Mouse (Mus musculus): ENCODE results near the gene Snx10. TPM values are rescaled to one million over a fixed set of nuclear protein-coding genes. Genes with fewer than 3 reads are reported as not detected.
"Not testable (repeated sequence)": the region's sequence is repeated elsewhere in the genome, so short reads cannot be mapped to it uniquely, and the experiment has no call there.

Gene Snx10
- total RNA-seq (2021) = 1 to 10 TPM; 4.9 to 5.0 TPM
- long read RNA-seq, experiment 1, transcript Snx10-201 (7 exons, 2,480 nt) = major isoform, 12 of 15 reads
- long read RNA-seq, experiment 1, partial matches to known transcripts = 0 of 15 reads
- long read RNA-seq, experiment 1, other reads (novel, unspliced or antisense) = 2 of 15 reads
- long read RNA-seq, experiment 2, transcript Snx10-201 (7 exons, 2,480 nt) = major isoform, 8 of 15 reads
- long read RNA-seq, experiment 2, partial matches to known transcripts = 2 of 15 reads
- long read RNA-seq, experiment 2, other reads (novel, unspliced or antisense) = 3 of 15 reads

DNA sequence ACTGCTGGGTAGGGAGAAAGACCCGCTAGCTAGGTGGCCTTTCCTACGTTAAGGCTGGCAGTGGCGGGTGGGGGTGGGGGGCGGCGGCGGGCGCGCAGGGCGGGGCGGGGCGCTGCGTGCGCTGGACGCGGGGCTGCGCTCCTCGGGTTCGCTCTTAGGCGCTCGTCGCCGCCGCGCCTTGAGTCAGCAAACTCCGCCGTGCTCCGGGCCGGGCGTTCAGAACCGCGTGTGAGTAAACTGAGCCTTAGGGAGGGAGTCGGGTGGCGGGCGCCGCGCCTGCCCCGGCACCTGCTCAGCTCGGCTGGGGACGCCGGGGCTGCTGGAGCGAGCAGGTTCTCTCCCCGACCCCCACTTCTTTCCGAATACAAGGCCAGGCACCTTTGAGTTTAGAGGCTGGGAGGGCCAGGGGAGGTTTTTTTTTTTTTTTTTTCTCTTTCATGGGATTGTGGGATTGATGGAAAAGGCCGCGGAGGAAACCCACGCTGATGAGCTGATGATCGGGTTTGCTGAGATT lies at the start of gene Snx10:
TSS of gene Snx10 (plus strand) at position 95 of the 514 bp plus-strand sequence.
- DNase-seq (ENCODE audit: low spot score in 2 of 2) = peak; percentile 30 to 43

- no peak for DNase-seq (ENCODE audit: low spot score in 2 of 2)
Measured at GRCm38 (mm10) chr6:51479136-51479731, 44.5 kb upstream of the Snx10 start.

DNA sequence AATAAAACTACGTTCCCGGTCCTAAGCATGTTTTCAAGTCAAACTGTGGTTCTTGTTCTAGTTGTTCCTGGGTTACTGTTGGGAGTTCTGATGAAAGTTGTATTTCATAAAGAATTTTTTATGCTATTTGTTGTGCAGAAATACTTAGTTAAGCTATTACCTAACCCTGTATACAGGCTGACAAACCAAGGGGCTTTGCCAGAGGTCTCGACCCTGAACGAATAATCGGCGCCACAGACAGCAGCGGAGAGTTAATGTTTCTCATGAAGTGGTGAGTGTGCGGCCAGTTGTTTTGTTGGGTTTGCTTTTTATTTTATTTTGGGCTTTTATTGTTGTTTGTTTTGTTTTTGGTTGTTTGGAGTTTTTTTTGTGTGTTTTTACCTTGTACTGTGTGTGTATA lies 42.2 kb upstream of the Snx10 start:
- DNase-seq (ENCODE audit: low spot score in 2 of 2) = no peak

DNA sequence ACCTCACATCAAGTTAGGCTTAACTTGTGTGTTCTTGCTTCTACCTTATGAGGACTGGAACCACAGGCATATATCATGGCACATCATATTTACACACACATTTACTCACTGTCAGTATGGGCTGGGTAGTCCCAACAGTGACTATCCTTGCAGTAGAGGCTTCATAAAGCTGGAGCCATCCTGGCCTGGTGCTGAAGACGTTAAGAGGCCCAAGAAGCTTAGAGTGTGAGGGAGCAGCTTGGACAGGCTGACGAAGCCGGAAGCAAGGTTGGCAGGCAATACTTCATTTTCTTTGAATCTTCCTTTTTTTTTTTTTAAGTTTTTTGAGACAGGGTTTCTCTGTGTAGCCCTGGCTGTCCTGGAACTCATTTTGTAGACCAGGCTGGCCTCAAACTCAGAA lies 39.8 kb upstream of the Snx10 start:
- DNase-seq (ENCODE audit: low spot score in 2 of 2) = no peak

DNA sequence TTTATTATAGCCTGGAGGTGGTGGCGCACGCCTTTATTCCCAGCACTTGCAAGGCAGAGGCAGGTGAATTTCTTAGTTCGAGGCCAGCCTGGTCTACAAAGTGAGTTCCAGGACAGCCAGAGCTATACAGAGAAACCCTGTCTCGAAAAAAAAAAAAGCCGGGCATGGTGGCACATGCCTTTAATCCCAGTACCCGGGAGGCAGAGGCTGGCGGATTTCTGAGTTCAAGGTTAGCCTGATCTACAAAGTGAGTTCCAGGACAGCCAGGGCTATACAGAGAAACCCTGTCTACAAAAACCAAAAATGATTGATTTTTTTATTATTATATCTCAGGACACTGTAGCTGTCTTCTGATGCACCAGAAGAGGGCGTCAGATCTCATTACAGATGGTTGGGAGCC lies 39.1 kb upstream of the Snx10 start:
- not testable (repeated sequence) for DNase-seq (ENCODE audit: low spot score in 2 of 2)

DNA sequence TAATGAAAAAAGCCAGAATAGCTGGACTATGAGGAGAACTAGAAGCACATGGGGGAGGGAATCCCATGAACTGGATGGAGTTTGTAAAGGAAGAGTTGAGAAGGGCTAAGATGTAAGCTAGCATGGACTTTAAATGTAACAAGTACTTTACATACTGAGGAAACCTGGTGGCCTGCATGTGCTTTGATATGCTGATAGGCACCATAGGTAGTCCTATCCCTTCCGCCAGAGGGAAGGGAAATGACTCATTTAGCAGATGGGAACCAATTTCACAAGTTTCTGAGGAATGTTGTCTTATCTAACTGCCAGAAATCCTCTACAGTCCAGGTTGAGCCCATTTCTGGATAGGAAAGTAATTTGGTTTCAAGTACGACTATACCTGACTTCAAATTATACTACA lies 38.1 kb upstream of the Snx10 start:
- no peak for DNase-seq (ENCODE audit: low spot score in 2 of 2)

DNA sequence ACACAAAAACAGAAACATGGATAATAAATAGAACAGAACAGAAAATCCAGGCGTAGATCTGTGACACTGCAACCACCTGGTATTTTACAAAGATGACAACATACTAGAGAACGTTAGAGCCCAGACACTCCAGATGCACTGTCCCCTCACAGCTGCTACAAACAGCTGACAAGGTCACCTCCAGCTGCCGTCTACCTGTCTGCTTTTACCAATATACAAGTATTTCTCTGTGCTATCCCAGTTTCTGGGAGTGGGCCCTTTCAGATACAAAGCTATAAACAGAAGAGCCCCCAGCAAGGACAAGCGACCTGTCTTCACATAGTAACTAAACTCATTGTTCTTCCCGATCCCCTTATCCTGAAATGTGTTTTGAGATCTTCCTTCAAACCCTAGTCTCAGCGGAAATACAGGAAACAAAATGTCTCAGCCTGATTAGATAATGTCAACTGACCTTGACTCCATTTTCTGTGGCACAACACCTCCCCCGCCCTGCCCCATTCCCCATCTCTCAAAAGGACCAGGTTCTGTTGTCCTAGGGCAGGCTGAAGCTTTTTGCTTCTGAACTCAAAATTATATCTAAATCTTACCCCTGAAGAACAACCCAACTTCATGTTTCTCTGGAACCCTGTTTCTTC lies 37.5 kb upstream of the Snx10 start:
- DNase-seq (ENCODE audit: low spot score in 2 of 2) = no peak

GRCm38 (mm10) chr6:51486731-51487130 lies 37.0 kb upstream of the Snx10 start:
- DNase-seq (ENCODE audit: low spot score in 2 of 2) = no peak

DNA sequence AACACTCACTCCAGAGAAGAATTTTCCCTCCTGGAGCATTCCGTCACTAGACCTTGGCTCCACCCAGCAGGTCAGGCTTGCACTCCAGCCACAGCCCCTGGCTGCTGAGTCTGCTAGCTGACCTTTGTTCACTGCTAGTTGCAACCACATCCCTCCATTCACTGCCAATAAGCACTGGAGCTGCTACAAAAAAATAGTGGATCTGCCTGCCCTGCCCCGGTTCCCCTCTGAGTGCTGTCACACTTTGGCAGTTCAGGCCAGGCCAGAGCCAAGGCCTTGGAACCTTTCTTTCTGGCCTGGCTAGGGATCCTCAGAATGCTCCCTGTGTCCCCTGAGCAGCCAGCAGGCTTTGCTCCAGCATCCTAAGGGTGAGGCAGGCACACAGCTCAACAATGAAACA lies 33.9 kb upstream of the Snx10 start:
- DNase-seq (ENCODE audit: low spot score in 2 of 2) = peak; percentile 20 to 34

DNA sequence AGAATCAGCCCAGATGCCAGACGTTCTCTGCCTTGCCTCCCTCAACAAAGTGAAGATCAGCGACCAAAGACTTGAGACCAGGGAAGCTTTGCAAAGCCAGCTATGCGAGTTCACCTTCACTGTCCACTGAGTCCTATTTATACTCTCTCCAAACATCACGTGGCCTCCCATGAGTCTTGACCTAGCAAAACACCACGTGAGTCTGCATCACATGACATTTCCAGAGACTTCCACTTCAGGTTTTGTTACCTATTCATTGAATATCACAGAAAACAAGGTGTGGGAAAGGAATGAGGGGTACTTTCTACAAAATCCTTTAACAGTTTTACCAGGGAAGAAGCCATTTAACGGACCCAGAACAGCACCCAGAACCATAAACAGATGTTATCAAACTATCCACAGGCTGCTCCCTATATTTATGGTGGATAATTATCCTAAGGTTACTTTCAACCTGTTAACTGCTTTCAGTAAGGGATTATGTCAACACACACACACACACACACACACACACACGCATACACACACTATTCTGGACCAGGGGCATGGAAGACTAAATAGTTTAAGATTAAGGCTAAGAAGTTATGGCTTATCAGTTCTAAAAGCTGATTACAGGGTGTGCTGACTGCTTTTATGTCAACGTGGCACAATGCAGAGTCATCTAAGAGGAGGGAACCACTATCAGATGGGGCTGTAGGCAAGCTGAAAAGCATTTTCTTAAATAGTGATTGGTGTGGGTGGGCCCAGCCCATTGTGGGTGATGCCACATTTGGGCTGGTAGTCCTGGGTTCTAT lies 26.2 kb upstream of the Snx10 start:
- no peak for DNase-seq (ENCODE audit: low spot score in 2 of 2)

- DNase-seq (ENCODE audit: low spot score in 2 of 2) = no peak
Measured at GRCm38 (mm10) chr6:51505671-51506070, 18.0 kb upstream of the Snx10 start.

GRCm38 (mm10) chr6:51507556-51507955 lies 16.1 kb upstream of the Snx10 start:
- no peak for DNase-seq (ENCODE audit: low spot score in 2 of 2)

GRCm38 (mm10) chr6:51508750-51509648 lies 14.7 kb upstream of the Snx10 start:
- peak; percentile 47 to 74 for DNase-seq (ENCODE audit: low spot score in 2 of 2)

GRCm38 (mm10) chr6:51510094-51510493 lies 13.6 kb upstream of the Snx10 start:
- peak; percentile 22 to 52 for DNase-seq (ENCODE audit: low spot score in 2 of 2)

DNA sequence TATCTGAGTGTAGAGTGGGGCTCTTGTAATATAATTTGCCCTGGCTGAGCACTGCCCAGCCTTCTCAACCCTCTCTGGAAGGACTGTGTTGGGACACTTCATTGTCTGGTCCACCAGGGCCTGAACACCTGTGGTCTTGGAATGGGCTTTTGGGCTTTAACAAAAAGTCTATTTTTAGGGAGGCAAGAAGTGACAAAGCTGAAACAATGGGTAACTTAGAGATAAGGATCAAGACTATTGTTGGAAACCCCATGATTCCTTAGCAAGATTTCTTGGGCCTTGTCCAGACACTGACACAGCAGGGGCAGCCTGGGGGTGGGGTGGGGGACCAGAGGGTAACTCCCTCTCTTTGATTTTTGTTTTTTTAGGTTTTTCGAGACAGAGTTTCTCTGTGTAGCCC lies 12.8 kb upstream of the Snx10 start:
- no peak for DNase-seq (ENCODE audit: low spot score in 2 of 2)

DNA sequence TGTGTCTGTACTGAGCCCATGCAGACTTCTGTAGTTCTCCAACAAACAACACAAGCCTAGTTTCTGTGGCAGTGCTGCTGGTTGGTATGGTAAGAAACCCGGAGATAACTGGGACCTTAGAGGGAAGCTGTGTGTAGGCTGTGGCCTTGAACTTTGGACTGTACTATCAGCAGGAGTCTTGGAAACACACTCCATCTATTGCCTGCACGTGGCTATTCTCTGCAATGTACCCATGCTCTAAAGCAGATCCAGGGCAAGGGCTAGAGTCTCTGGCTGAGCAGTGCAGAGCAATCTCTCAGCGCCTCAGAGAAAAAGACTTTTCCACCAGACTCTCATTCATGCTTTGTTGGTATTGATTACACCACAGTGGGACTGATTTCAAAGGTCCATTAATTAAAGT lies 10.0 kb upstream of the Snx10 start:
- DNase-seq (ENCODE audit: low spot score in 2 of 2) = no peak

DNA sequence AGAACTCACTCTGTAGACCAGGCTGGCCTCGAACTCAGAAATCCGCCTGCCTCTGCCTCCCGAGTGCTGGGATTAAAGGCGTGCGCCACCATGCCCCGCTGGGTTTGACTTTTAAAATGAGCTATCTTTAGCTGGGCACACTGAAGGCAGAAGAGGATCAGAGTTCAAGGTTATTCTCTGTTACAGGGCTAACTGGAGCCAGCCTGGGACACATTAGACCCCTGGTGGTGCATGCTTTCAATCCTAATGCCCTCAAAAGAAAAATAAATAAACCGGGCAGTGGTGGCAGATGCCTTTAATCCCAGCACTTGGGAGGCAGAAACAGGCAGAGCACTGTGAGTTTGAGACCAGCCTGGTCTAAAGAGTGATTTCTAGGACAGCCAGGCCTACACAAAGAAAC lies 8.8 kb upstream of the Snx10 start:
- no peak for DNase-seq (ENCODE audit: low spot score in 2 of 2)

GRCm38 (mm10) chr6:51523310-51523709 lies 391 bp upstream of the Snx10 start:
- no peak for DNase-seq (ENCODE audit: low spot score in 2 of 2)

DNA sequence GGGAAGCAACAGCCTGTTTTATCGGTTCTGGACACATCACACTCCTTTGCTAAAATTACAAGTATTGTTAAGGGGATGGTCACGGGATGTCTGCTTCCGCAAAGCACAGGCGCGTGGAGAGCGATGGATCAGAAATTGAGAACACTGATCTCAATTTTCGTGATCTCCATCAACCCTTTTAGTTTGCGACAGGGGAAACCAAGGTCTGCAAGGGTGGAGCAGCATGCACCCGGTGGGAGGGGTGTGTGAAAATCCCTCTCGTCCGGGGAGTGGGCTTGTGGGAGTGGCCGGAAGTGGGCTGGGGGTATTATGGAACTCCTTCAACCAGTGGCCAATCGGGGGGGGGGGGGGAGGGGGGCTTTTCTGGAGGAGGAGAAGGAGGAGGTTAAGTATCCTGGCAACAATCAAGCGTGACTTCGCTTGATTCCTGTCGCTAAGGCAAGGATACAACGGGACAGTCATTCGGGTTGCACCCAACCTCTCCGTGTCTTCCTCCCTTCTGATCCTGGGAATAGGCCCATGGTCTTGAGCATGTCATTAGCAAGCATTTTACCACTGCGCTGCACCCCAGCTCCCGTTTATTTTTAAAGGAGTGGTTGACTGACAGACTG lies 725 bp downstream of the Snx10 start:
- no peak for DNase-seq (ENCODE audit: low spot score in 2 of 2)

GRCm38 (mm10) chr6:51525001-51525400 lies 1.3 kb downstream of the Snx10 start:
- DNase-seq (ENCODE audit: low spot score in 2 of 2) = no peak
